Mouse (Mus musculus) megakaryocyte, embryonic 14.5 days (primary cell): ENCODE measurements around the gene Cdr2. TPM values are rescaled to one million over a fixed set of nuclear protein-coding genes. Genes with fewer than 3 reads are reported as not detected.
A peak's percentile ranks its signal among the peaks of the same experiment; 100 is the strongest.
"Not testable (repeated sequence)": the region's sequence is repeated elsewhere in the genome, so short reads cannot be mapped to it uniquely, and the experiment has no call there.

Experiments used
- H3K27me3 ChIP-seq: replicated peaks from 2 replicates; pipeline ENCODE3; 2012; ENCODE audit warnings: inconsistent platforms
- H3K36me3 ChIP-seq: replicated peaks from 2 replicates; pipeline ENCODE3; 2012; ENCODE audit warnings: low read length, inconsistent platforms, mixed read lengths
- H3K4me1 ChIP-seq: 2 replicates; pipeline ENCODE4 v1.6.1; 2012; ENCODE audit warnings: inconsistent platforms
- H3K4me3 ChIP-seq: replicated peaks from 2 replicates; pipeline ENCODE3; 2012; ENCODE audit warnings: moderate library complexity, mild to moderate bottlenecking, inconsistent platforms
- H3K9me3 ChIP-seq: 2 replicates; pipeline ENCODE4 v1.6.1; 2012; ENCODE audit warnings: inconsistent platforms
- FLI1 ChIP-seq: IDR thresholded peaks from 2 replicates; pipeline ENCODE4 v1.6.1; 2012; ENCODE audit warnings: low read length, inconsistent platforms, mixed read lengths
- GATA1 ChIP-seq: IDR thresholded peaks from 3 replicates; pipeline ENCODE4 v1.6.1; 2012; ENCODE audit warnings: mixed read lengths, low read length, inconsistent platforms, borderline replicate concordance
- polyA plus RNA-seq: library from polyadenylated mRNA; stranded (reverse); fragments of >175 nt; gene quantifications from 2 replicates; pipeline ENCODE4 v1.2.3, GENCODE M21; 2012; ENCODE audit warnings: low replicate concordance; ENCODE audit not compliant: insufficient read depth

Cdr2 gene
- polyA plus RNA-seq, 1 experiment: 6.4 TPM

DNA sequence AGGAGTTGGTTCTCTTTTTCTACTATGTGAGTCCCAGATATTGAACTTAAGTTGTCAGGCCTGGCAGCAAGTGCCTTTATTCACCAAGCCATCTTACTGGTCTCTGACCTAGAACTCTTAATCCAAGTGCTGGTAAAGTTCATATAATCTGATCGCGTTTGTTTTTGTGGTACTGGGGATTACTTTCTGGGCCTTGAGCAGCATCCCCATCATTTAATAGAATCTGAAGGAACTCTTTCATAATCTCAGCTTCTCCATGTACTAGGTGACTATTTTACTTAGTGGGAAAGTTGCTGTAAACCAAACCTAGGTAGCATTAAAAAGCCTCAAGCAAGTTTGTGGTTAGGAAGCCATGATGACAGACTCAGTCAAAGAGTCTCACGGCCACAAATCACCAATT is 19.8 kb upstream of the Cdr2 start:
- peaks cover 4% of the 10 kb centered on the region; the same call in 1 of the 2 replicates for H3K9me3 ChIP-seq
- H3K4me1 ChIP-seq: peaks cover 9% of the 10 kb centered on the region; the same call in 1 of the 2 replicates
- H3K4me3 ChIP-seq: no peak overlapping the region
- no peaks in the 10 kb centered on the region for H3K36me3 ChIP-seq
- no peak for TF ChIP-seq FLI1
- no peak for TF ChIP-seq GATA1
- H3K27me3 ChIP-seq: peaks cover 15% of the 10 kb centered on the region

DNA sequence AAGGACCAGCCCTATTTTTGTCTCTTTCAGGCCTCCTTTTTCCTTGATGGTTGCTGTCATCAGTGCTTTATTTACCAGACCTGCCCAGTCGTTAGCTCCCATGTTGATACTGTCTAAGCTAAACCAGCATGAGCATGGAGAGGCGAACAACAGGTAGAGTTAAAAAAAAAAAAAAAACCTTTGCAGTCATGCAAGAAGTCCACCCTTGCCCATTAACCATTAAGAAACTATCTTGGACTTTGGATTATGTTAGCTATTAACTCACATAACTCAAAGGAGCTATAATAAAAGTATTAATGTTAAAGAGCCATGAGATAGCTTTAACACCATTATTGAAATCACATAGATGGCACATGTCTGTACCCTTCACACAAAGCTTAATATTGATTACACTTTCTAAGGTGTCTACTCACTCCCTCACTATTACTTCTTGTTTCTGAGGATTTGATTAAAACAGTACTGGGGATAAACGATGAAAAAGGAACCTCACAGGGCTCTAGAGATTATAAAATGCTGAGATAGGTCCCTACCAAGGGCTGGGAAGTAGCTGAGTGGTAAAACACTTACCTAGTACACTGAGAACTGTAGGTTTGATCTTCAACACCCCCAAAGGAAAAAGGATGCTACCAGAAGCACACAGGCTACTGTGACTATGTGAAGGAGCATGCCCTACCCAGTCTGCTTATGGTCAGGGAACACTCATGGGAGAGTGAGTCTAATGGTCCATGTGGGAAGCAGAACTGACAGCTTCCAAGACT is 18.1 kb upstream of the Cdr2 start:
- no peaks in the 10 kb centered on the region for H3K36me3 ChIP-seq
- peaks cover 9% of the 10 kb centered on the region for H3K27me3 ChIP-seq
- no peak overlapping the region for H3K4me3 ChIP-seq
- H3K9me3 ChIP-seq: peaks cover 4% of the 10 kb centered on the region; the same call in 1 of the 2 replicates
- H3K4me1 ChIP-seq: peaks cover 9% of the 10 kb centered on the region; the same call in 1 of the 2 replicates
- no peak for TF ChIP-seq FLI1
- TF ChIP-seq GATA1: no peak

DNA sequence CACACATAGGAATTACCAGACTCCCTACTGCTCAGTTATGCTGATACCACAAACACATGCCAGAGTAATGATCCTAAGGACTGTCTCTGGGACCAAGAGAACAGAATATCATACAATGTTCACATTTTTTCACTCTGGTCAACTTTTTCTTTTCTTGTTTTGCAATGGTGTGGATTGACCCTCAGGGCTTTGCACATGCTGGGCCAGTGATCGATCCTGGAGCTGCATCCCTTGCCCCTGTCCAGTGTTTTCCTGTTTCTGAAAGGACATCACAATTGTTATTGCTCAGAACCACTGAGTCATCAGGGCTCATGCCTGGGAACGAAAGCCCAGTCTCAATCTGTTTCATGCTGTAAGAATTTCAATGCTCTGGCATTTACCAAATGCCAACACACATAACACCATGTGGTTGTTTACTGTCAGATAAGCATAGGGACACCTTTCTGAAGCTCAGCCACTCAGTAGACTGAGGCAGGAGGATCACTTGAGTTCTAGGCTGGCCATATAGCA is 17.0 kb upstream of the Cdr2 start:
- Histone ChIP-seq H3K4me3 (no peak overlapping the region), H3K27me3 (peaks cover 9% of the 10 kb centered on the region), H3K9me3 (peaks cover 4% of the 10 kb centered on the region; the same call in 1 of the 2 replicates), H3K4me1 (peaks cover 11% of the 10 kb centered on the region), H3K36me3 (no peaks in the 10 kb centered on the region)
- TF ChIP-seq FLI1 (no peak), GATA1 (no peak)

DNA sequence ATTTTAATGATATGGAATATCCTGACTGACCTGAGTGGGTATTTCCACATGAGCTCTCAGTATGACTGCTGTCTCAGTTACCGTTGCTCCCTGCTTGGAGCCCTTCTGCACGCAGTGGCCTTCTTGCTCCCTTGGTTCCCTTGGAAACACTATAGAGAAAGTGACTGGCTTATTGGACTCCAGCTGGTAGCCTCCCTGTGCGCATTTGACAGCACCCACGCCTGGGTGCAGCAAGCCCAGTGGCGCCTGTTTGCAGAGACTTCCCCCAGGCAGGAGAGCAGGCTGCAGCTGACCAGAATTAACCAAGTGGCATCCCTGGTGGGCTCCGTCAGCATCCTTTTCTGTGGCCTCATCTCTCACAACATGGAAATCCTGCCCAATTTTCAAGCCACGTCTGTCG is 9.1 kb upstream of the Cdr2 start:
- Histone ChIP-seq H3K4me3 (no peak overlapping the region), H3K36me3 (no peaks in the 10 kb centered on the region), H3K4me1 (peaks cover 5% of the 10 kb centered on the region), H3K27me3 (peaks cover 11% of the 10 kb centered on the region), H3K9me3 (peaks cover 3% of the 10 kb centered on the region; the same call in 1 of the 2 replicates)
- TF ChIP-seq FLI1 (no peak), GATA1 (no peak)

DNA sequence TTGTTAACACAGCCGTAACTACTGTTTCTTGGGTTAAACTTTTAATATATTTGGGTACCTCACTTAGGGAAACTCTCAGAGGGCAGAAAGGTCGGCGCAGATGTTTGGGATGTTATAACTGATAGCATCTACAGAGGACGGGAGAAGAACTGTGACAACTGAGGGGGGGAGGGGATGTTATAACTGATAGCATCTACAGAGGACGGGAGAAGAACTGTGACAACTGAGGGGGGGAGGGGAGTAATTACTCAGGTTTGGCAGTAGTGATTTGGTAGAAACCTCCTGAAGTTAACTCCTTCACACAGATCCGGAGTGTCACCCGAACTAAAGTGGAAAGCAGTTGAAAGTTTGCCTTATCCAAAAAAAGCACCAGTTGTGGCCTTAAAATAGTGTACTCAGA is 856 bp upstream of the Cdr2 start:
- H3K4me3 ChIP-seq: peak overlapping the region; percentile 96
- H3K9me3 ChIP-seq: no peaks in the 10 kb centered on the region
- TF ChIP-seq GATA1 (no peak), FLI1 (no peak)
- H3K27me3 ChIP-seq: peaks cover 6% of the 10 kb centered on the region
- peaks cover 42% of the 10 kb centered on the region for H3K4me1 ChIP-seq
- H3K36me3 ChIP-seq: no peaks in the 10 kb centered on the region

DNA sequence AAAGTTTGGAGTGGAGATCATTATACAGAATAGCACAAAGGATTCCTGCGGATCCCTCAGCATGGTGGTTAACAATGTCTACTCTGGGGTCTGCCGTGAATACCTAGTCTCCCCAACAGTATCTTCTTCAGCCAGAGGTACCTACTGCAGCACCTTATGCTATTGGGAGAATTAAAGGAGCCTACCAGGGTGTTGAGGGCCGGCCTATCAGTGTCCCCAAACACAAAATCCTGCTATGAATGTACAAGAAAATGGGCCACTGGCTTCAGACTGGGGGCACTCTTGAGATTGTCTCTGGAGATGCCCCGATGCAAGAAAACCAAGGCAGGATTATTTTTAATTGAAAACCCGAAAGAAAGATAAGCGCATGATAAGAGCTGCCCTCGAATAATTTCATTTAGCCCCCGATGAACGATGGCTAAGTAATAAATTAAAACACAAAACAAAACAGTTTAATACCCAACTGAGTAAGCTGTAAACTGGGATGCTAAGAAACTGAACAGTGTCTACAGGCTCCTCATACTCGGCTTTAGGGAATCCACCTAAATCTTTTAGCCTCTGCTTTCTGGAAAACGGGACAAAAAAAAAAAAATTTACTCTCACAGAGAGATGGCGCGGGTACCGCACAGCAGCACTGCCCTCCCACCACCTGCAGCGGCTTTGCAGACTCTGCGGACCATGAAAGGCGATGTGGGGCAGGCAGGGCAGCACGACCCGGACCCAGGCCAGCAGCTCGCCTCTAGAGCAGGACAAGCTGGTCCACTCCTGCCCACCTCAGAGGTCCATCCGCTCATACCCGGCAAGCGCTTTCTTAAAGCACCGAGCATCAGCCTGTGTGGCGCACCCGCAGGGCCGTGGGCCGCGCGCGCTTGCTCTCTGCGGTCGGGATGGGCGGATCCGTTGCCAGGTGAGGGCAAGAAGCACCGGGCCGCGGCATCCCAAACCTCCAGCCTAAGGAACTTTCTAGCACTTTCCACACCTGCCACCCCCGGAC is 884 bp downstream of the Cdr2 start:
- Histone ChIP-seq H3K4me3 (peak overlapping the region; percentile 96), H3K27me3 (peaks cover 4% of the 10 kb centered on the region), H3K9me3 (no peaks in the 10 kb centered on the region), H3K4me1 (peaks cover 51% of the 10 kb centered on the region), H3K36me3 (no peaks in the 10 kb centered on the region)
- no peak for TF ChIP-seq FLI1
- TF ChIP-seq GATA1: no peak

DNA sequence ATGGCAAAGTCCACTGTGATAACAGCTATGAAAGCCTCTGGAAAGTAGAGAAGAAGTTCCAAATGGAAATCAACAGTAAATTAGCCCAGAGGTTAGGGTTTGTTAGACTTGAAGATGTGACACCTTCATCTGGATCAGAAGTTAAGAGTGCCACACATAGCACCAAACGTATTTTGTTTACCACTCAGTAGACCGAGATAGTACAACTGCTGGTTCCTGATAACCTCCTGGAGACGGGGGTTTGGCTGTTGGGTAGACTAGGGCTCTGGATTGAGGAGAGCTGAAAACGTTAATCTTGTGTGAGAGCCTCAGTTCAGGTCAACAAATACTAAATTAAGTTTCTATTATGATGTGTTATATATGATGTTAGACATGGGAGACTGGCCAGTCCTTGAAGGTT is 2.1 kb downstream of the Cdr2 start:
- no peak for TF ChIP-seq FLI1
- no peak for TF ChIP-seq GATA1
- H3K9me3 ChIP-seq: no peaks in the 10 kb centered on the region
- H3K4me3 ChIP-seq: no peak overlapping the region
- H3K36me3 ChIP-seq: no peaks in the 10 kb centered on the region
- H3K4me1 ChIP-seq: peaks cover 55% of the 10 kb centered on the region
- H3K27me3 ChIP-seq: peaks cover 4% of the 10 kb centered on the region

DNA sequence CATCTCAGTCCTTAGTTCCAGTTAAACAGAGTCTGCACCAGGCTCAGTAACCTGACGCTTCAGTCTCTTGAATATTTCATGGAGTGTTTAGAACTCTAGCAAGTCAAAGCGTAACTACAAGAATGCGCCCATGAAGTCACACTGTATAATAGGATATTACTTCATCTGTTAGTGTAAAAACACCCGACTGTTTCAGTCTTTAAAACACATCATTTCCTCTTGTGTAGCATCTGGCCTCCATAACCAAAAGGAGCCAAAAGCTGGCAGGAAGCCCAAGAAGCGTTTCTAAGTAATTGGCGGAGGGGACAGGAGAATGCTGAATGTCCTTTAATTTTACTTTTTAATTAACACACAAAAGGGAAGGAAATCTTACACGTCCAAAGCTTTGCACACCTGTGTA is 5.0 kb downstream of the Cdr2 start:
- Histone ChIP-seq H3K36me3 (no peaks in the 10 kb centered on the region), H3K27me3 (no peaks in the 10 kb centered on the region), H3K4me3 (no peak overlapping the region), H3K4me1 (peaks cover 60% of the 10 kb centered on the region), H3K9me3 (no peaks in the 10 kb centered on the region)
- TF ChIP-seq FLI1 (no peak), GATA1 (no peak)

DNA sequence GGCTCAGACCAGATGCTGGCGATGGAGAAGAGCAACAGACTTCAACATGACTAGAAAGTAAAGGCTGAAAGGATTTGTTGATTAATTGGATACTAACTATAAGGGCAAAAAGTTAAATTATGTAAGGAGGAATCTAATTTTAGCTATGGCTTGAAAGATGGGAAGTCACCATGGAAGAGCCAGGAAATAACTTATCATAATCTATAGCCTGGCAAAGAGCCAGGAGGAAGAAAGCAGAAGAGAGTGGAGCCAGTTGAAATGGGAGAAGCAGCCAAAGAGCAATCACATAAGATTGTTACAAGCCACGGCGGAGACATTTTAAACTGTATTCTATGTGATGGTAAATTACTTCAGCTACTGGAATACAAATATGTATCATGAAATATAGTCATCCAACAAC is 8.1 kb downstream of the Cdr2 start:
- Histone ChIP-seq H3K27me3 (no peaks in the 10 kb centered on the region), H3K9me3 (no peaks in the 10 kb centered on the region), H3K36me3 (peaks cover 2% of the 10 kb centered on the region), H3K4me3 (no peak overlapping the region), H3K4me1 (peaks cover 41% of the 10 kb centered on the region)
- TF ChIP-seq FLI1 (no peak), GATA1 (no peak)

DNA sequence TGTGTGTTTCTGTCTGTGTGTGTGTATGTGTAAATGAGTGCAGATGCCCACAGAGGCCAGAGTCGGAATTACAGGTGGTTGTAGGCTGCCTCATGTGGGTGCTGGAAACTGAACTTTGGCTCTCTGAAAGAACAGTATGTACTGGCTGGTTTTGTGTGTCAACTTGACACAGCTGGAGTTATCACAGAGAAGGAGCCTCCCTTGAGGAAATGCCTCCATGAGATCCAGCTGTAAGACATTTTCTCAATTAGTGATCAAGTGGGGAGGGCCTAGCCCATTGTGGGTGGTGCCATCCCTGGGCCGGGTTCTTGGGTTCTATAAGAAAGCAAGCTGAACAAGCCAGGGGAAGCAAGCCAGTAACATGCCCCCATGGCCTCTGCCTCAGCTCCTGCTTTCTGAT is 9.6 kb downstream of the Cdr2 start:
- H3K27me3 ChIP-seq, H3K4me3 ChIP-seq, H3K36me3 ChIP-seq, H3K9me3 ChIP-seq: not testable (repeated sequence)
- peaks cover 35% of the 10 kb centered on the region for H3K4me1 ChIP-seq
